Comparison of ENCODE assay signal across 19 mouse cellular contexts in genomic region chr11:107407698-107408097, GRCm38 (mm10).
DNase-seq lines count a peak whose midpoint lies in the region; ATAC-seq and TF ChIP-seq lines count a peak whose summit lies in the region.
"Had no signal": no experiment of that assay in that cellular context is flagged by ENCODE, and none has a peak within 500 bp of the region (broad histone marks: within the 10 kb centered on the region; RNA-seq: fewer than 3 reads in every experiment).

No protein-coding gene starts in this region.

- peak; percentile 87 to 94 for ATAC-seq in hematopoietic stem cell, adult 5-6 weeks (replicated peaks in 1 of 2; ENCODE audit: insufficient read depth in 1 of 2, low FRiP score in 2 of 2, low TSS enrichment in 1 of 2, low read depth in 1 of 2, poor library complexity in 2 of 2, severe bottlenecking in 2 of 2)
- ATAC-seq: intestine, postnatal 0 days had no signal

- H3K4me1 ChIP-seq in MEL (ENCODE audit: control insufficient read depth in 1 of 2, insufficient read depth in 2 of 2, low read length in 2 of 2), result peaks cover 23 to 64% of the 10 kb centered on the region in 2 experiments
- H3K4me1 ChIP-seq in megakaryocyte, embryonic 14.5 days, result peaks cover 98% of the 10 kb centered on the region
- H3K4me1 ChIP-seq in limb, embryonic 10.5 days, result peaks cover 24% of the 10 kb centered on the region

- peak overlapping the region; percentile 98 for H3K27ac ChIP-seq in MEL (ENCODE audit: control insufficient read depth, low read depth, low read length)
- no peak overlapping the region for H3K27ac ChIP-seq in limb, embryonic 10.5 days
- H3K27ac ChIP-seq: embryonic facial prominence, embryonic 12.5 days; hindbrain, embryonic 10.5 days; limb, embryonic 12.5 days; neural tube, embryonic 15.5 days had no signal

- no peak for TF ChIP-seq CTCF in MEL (IDR thresholded peaks at IDR 0.05 in 2 of 3, conservative IDR thresholded peaks at IDR 0.05 in 1 of 3; ENCODE audit: control insufficient read depth in 1 of 3, insufficient read depth in 1 of 3, low read depth in 2 of 3, low read length in 3 of 3, poor library complexity in 1 of 3, severe bottlenecking in 1 of 3)

- H3K27me3 ChIP-seq in MEL (ENCODE audit: control insufficient read depth in 1 of 2, insufficient read depth in 2 of 2, low read length in 2 of 2), result no peaks in the 10 kb centered on the region
- no peaks in the 10 kb centered on the region for H3K27me3 ChIP-seq in megakaryocyte, embryonic 14.5 days (replicated peaks)
- no peaks in the 10 kb centered on the region for H3K27me3 ChIP-seq in limb, embryonic 10.5 days (ENCODE audit: low read depth, poor library complexity, severe bottlenecking)
- H3K27me3 ChIP-seq: embryonic facial prominence, embryonic 12.5 days; heart, embryonic 12.5 days; limb, embryonic 12.5 days; neural tube, embryonic 15.5 days had no signal

- peaks cover 0 to 58% of the 10 kb centered on the region in 2 experiments; a peak in 2 of 4 replicates for H3K36me3 ChIP-seq in MEL (ENCODE audit: control insufficient read depth in 1 of 2, insufficient read depth in 2 of 2, low read length in 2 of 2)
- peaks cover 25% of the 10 kb centered on the region for H3K36me3 ChIP-seq in megakaryocyte, embryonic 14.5 days (replicated peaks; ENCODE audit: low read length)
- no peaks in the 10 kb centered on the region for H3K36me3 ChIP-seq in limb, embryonic 10.5 days
- H3K36me3 ChIP-seq: embryonic facial prominence, embryonic 12.5 days; heart, embryonic 12.5 days; hindbrain, embryonic 10.5 days; limb, embryonic 12.5 days; neural tube, embryonic 15.5 days had no signal

- TF ChIP-seq RAD21 in MEL (IDR thresholded peaks at IDR 0.05; ENCODE audit: low read depth, low read length), result no peak

- TF ChIP-seq EP300 in MEL (IDR thresholded peaks at IDR 0.05; ENCODE audit: low read depth in 1 of 2, low read length in 2 of 2), result no peak

- TF ChIP-seq POLR2A in MEL (IDR thresholded peaks at IDR 0.05; ENCODE audit: control insufficient read depth in 1 of 2, insufficient read depth in 1 of 2, low read depth in 1 of 2, low read length in 2 of 2, poor library complexity in 1 of 2), result peak; percentile 37 to 81; a peak in 2 of 4 replicates

- DNase-seq in CD4-positive helper T cell, adult 2 months (ENCODE audit: low read depth, low spot score), result peak; percentile 40
- DNase-seq in MEL (ENCODE audit: low read depth, low spot score), result peak; percentile 98
- no peak for DNase-seq in left cerebral cortex, adult 18-20 months (ENCODE audit: low spot score in 2 of 2)
- no peak for DNase-seq in limb, embryonic 10.5 days (ENCODE audit: low spot score)
- DNase-seq in lung, postnatal 25 days (ENCODE audit: low spot score), result no peak
- DNase-seq: adrenal gland, postnatal 14 days; cerebellum, postnatal 10 days; gastrocnemius, postnatal 36 days; kidney, postnatal 14 days; layer of hippocampus, adult 9-11 months; lung, postnatal 4 days had no signal

- H3K4me3 ChIP-seq in MEL (ENCODE audit: control insufficient read depth in 1 of 2, insufficient read depth in 1 of 2, low read depth in 2 of 2, low read length in 2 of 2), result peak overlapping the region; percentile 6 to 39; a peak in 3 of 4 replicates
- H3K4me3 ChIP-seq in megakaryocyte, embryonic 14.5 days (replicated peaks), result peak overlapping the region; percentile 87
- no peak overlapping the region for H3K4me3 ChIP-seq in limb, embryonic 10.5 days
- H3K4me3 ChIP-seq: embryonic facial prominence, embryonic 12.5 days; heart, embryonic 12.5 days; hindbrain, embryonic 10.5 days; limb, embryonic 12.5 days; neural tube, embryonic 15.5 days had no signal

- WGBS in limb, embryonic 10.5 days, result 85% methylated on average over 9 of the region's 9 CpGs

- H3K79me2 ChIP-seq in MEL (ENCODE audit: control insufficient read depth, insufficient read depth, low read length, poor library complexity), result peaks cover 56% of the 10 kb centered on the region

- no peaks in the 10 kb centered on the region for H3K9me3 ChIP-seq in MEL (replicated peaks; ENCODE audit: insufficient read depth, low read length)
- H3K9me3 ChIP-seq in megakaryocyte, embryonic 14.5 days, result no peaks in the 10 kb centered on the region
- no peaks in the 10 kb centered on the region for H3K9me3 ChIP-seq in limb, embryonic 10.5 days (replicated peaks)
- H3K9me3 ChIP-seq: embryonic facial prominence, embryonic 12.5 days; heart, embryonic 12.5 days; hindbrain, embryonic 10.5 days; limb, embryonic 12.5 days; neural tube, embryonic 15.5 days had no signal

- peak overlapping the region; percentile 68 for H3K9ac ChIP-seq in MEL (ENCODE audit: control insufficient read depth, low read depth, low read length, poor library complexity, severe bottlenecking)
- H3K9ac ChIP-seq: embryonic facial prominence, embryonic 12.5 days; heart, embryonic 12.5 days; limb, embryonic 12.5 days; neural tube, embryonic 15.5 days had no signal

TF ChIP-seq in MEL, 35 proteins besides CTCF, POLR2A, EP300 and RAD21:
- TF ChIP-seq TAL1 (IDR thresholded peaks at IDR 0.05; ENCODE audit: low read length) (peak; percentile 78), GABPA (IDR thresholded peaks at IDR 0.05; ENCODE audit: low read depth, low read length) (no peak), GATA1 (IDR thresholded peaks at IDR 0.05; ENCODE audit: low read depth, low read length) (peak; percentile 95), TBP (IDR thresholded peaks at IDR 0.05; ENCODE audit: low read depth, low read length) (peak; percentile 91)

Comparison
In these comparisons a context has a peak if more than half of its experiments do, and no peak if none do; other contexts are left out.
1. DNase-seq: peak in CD4-positive helper T cell, adult 2 months (single experiment) and MEL (single experiment); none in left cerebral cortex, adult 18-20 months (0 of 2), limb, embryonic 10.5 days (single experiment) and lung, postnatal 25 days (single experiment).